Mouse (Mus musculus) hindbrain, embryonic 12.5 days (tissue): ENCODE data around the gene Gnb4. TPM values are rescaled to one million over a fixed set of nuclear protein-coding genes. Genes with fewer than 3 reads are reported as not detected.
A peak's percentile ranks its signal among the peaks of the same experiment; 100 is the strongest.

Source experiments
- ATAC-seq: fragments of 200-750 bp; cut with Nextera tagmentation; 2 replicates; pipeline ENCODE4 v1.8.0; 2017; ENCODE audit warnings: moderate TSS enrichment; ENCODE audit not compliant: low FRiP score
- H3K27ac ChIP-seq: fragments of 300-500 bp; sonication (generic); 2 replicates; pipeline ENCODE4 v1.5.1; 2016; ENCODE audit warnings: mild to moderate bottlenecking
- H3K27me3 ChIP-seq: fragments of 300-500 bp; sonication (generic); 2 replicates; pipeline ENCODE4 v1.6.1; 2016; ENCODE audit warnings: mild to moderate bottlenecking
- H3K36me3 ChIP-seq: fragments of 300-500 bp; sonication (generic); 2 replicates; pipeline ENCODE4 v1.6.1; 2016; ENCODE audit warnings: mild to moderate bottlenecking
- H3K4me1 ChIP-seq: fragments of 300-500 bp; sonication (generic); 2 replicates; pipeline ENCODE4 v1.6.1; 2016
- H3K4me2 ChIP-seq: fragments of 300-500 bp; sonication (generic); replicated peaks from 2 replicates; pipeline ENCODE4 v1.6.1; 2016; ENCODE audit warnings: mild to moderate bottlenecking
- H3K4me3 ChIP-seq: fragments of 300-500 bp; sonication (generic); 2 replicates; pipeline ENCODE4 v1.5.1; 2016; ENCODE audit warnings: mild to moderate bottlenecking
- H3K9ac ChIP-seq: fragments of 300-500 bp; sonication (generic); 2 replicates; pipeline ENCODE4 v1.6.1; 2016; ENCODE audit warnings: mild to moderate bottlenecking, moderate library complexity
- H3K9me3 ChIP-seq: fragments of 300-500 bp; sonication (generic); replicated peaks from 2 replicates; pipeline ENCODE4 v1.6.1; 2016; ENCODE audit warnings: mild to moderate bottlenecking
- WGBS: fragments of 180-500 bp; shearing (Covaris S2); methylation state at CpG from one replicate; pipeline ENCODE4 v1.1.7; 2016; 5-methylcytosine and 5-hydroxymethylcytosine counted together
- polyA plus RNA-seq: library from polyadenylated mRNA; unstranded; fragments of >200 nt; fragmentation: Nextera tagmentation; extraction: Ambion mirVana; gene quantifications from 2 replicates; pipeline ENCODE4 v1.2.1, GENCODE M21; 2016

The Gnb4 gene
- polyA plus RNA-seq, 1 experiment from 2014 or later, result 55.0 TPM

- Histone ChIP-seq H3K4me3 (no peak overlapping the region), H3K4me2 (no peak overlapping the region), H3K4me1 (no peaks in the 10 kb centered on the region), H3K27ac (no peak overlapping the region), H3K27me3 (no peaks in the 10 kb centered on the region), H3K9ac (no peak overlapping the region), H3K36me3 (no peaks in the 10 kb centered on the region), H3K9me3 (no peaks in the 10 kb centered on the region)
- 79% methylated on average over 2 of the region's 2 CpGs for WGBS
- no peak for ATAC-seq
Measured at GRCm38 (mm10) chr3:32644751-32645150, 28.4 kb upstream of the Gnb4 start.

GRCm38 (mm10) chr3:32642116-32642515, 25.7 kb upstream of the Gnb4 start:
- ATAC-seq, result no peak
- Histone ChIP-seq H3K27me3 (no peaks in the 10 kb centered on the region), H3K4me2 (no peak overlapping the region), H3K36me3 (no peaks in the 10 kb centered on the region), H3K27ac (no peak overlapping the region), H3K9ac (no peak overlapping the region), H3K9me3 (no peaks in the 10 kb centered on the region), H3K4me3 (no peak overlapping the region), H3K4me1 (no peaks in the 10 kb centered on the region)
- WGBS, result 85% methylated on average over 6 of the region's 6 CpGs

GRCm38 (mm10) chr3:32638240-32638639, 21.9 kb upstream of the Gnb4 start:
- Histone ChIP-seq H3K27me3 (no peaks in the 10 kb centered on the region), H3K9ac (no peak overlapping the region), H3K4me2 (no peak overlapping the region), H3K4me1 (no peaks in the 10 kb centered on the region), H3K36me3 (no peaks in the 10 kb centered on the region), H3K27ac (no peak overlapping the region), H3K4me3 (no peak overlapping the region), H3K9me3 (no peaks in the 10 kb centered on the region)
- ATAC-seq, result no peak
- 60% methylated on average over 8 of the region's 8 CpGs for WGBS

- 81% methylated on average over 5 of the region's 5 CpGs for WGBS
- ATAC-seq, result no peak
- Histone ChIP-seq H3K4me2 (no peak overlapping the region), H3K4me3 (no peak overlapping the region), H3K4me1 (no peaks in the 10 kb centered on the region), H3K36me3 (no peaks in the 10 kb centered on the region), H3K9ac (no peak overlapping the region), H3K9me3 (no peaks in the 10 kb centered on the region), H3K27ac (no peak overlapping the region), H3K27me3 (no peaks in the 10 kb centered on the region)
Measured at GRCm38 (mm10) chr3:32632760-32633264, 16.4 kb upstream of the Gnb4 start.

- Histone ChIP-seq H3K9me3 (no peaks in the 10 kb centered on the region), H3K4me2 (no peak overlapping the region), H3K9ac (no peak overlapping the region), H3K27me3 (no peaks in the 10 kb centered on the region), H3K36me3 (no peaks in the 10 kb centered on the region), H3K4me1 (no peaks in the 10 kb centered on the region), H3K27ac (no peak overlapping the region), H3K4me3 (no peak overlapping the region)
- ATAC-seq, result no peak
- 70% methylated on average over 4 of the region's 4 CpGs for WGBS
Measured at GRCm38 (mm10) chr3:32630210-32630609, 13.8 kb upstream of the Gnb4 start.

- no peak overlapping the region for H3K9ac ChIP-seq
- no peaks in the 10 kb centered on the region for H3K9me3 ChIP-seq
- no peak overlapping the region for H3K4me2 ChIP-seq
- no peaks in the 10 kb centered on the region for H3K27me3 ChIP-seq
- ATAC-seq, result no peak
- no peaks in the 10 kb centered on the region for H3K36me3 ChIP-seq
- no peaks in the 10 kb centered on the region for H3K4me1 ChIP-seq
- H3K27ac ChIP-seq, result no peak overlapping the region
- H3K4me3 ChIP-seq, result no peak overlapping the region
- 80% methylated on average over 7 of the region's 7 CpGs for WGBS
Measured at GRCm38 (mm10) chr3:32628141-32628540, 11.8 kb upstream of the Gnb4 start.

GRCm38 (mm10) chr3:32622106-32622505, 5.7 kb upstream of the Gnb4 start:
- H3K27me3 ChIP-seq, result no peaks in the 10 kb centered on the region; the same call in 1 of the 2 replicates
- no peak for ATAC-seq
- H3K4me2 ChIP-seq, result no peak overlapping the region
- peaks cover 3% of the 10 kb centered on the region; the same call in 1 of the 2 replicates for H3K4me1 ChIP-seq
- H3K4me3 ChIP-seq, result no peak overlapping the region
- H3K9me3 ChIP-seq, result no peaks in the 10 kb centered on the region
- no peaks in the 10 kb centered on the region for H3K36me3 ChIP-seq
- 97% methylated on average over 3 of the region's 3 CpGs for WGBS
- H3K9ac ChIP-seq, result no peak overlapping the region
- no peak overlapping the region for H3K27ac ChIP-seq

- H3K27me3 ChIP-seq, result no peaks in the 10 kb centered on the region; the same call in 1 of the 2 replicates
- H3K36me3 ChIP-seq, result no peaks in the 10 kb centered on the region
- no peaks in the 10 kb centered on the region for H3K9me3 ChIP-seq
- peaks cover 3% of the 10 kb centered on the region; the same call in 1 of the 2 replicates for H3K4me1 ChIP-seq
- no peak overlapping the region for H3K4me3 ChIP-seq
- H3K9ac ChIP-seq, result no peak overlapping the region
- H3K4me2 ChIP-seq, result no peak overlapping the region
- no peak overlapping the region for H3K27ac ChIP-seq
- 100% methylated on average over 1 of the region's 1 CpGs for WGBS
- no peak for ATAC-seq
Measured at GRCm38 (mm10) chr3:32621658-32622057, 5.3 kb upstream of the Gnb4 start.

- H3K9ac ChIP-seq, result peak overlapping the region; percentile 75
- ATAC-seq, result peak; percentile 30
- no peaks in the 10 kb centered on the region; the same call in 1 of the 2 replicates for H3K27me3 ChIP-seq
- H3K4me3 ChIP-seq, result peak overlapping the region; percentile 78
- WGBS, result 22% methylated on average over 16 of the region's 16 CpGs
- peak overlapping the region; percentile 53 for H3K4me2 ChIP-seq
- no peaks in the 10 kb centered on the region for H3K36me3 ChIP-seq
- H3K4me1 ChIP-seq, result peaks cover 3% of the 10 kb centered on the region; the same call in 1 of the 2 replicates
- H3K27ac ChIP-seq, result peak overlapping the region; percentile 72
- no peaks in the 10 kb centered on the region for H3K9me3 ChIP-seq
Measured at GRCm38 (mm10) chr3:32617053-32617642, 763 bp upstream of the Gnb4 start.

GRCm38 (mm10) chr3:32616006-32616330, 417 bp downstream of the Gnb4 start:
- Histone ChIP-seq H3K9ac (peak overlapping the region; percentile 75), H3K27me3 (no peaks in the 10 kb centered on the region; the same call in 1 of the 2 replicates), H3K36me3 (no peaks in the 10 kb centered on the region), H3K4me2 (peak overlapping the region; percentile 53), H3K9me3 (no peaks in the 10 kb centered on the region), H3K4me3 (peak overlapping the region; percentile 78), H3K27ac (0 out of 2 replicates have a peak overlapping the region, but pooled peaks have one; percentile 72), H3K4me1 (peaks cover 3% of the 10 kb centered on the region; the same call in 1 of the 2 replicates)
- ATAC-seq, result no peak
- 11% methylated on average over 13 of the region's 14 CpGs for whole genome bisulfite sequencing

- H3K4me2 ChIP-seq, result peak overlapping the region; percentile 53
- no peaks in the 10 kb centered on the region; the same call in 1 of the 2 replicates for H3K27me3 ChIP-seq
- no peak for ATAC-seq
- H3K4me1 ChIP-seq, result peaks cover 3% of the 10 kb centered on the region; the same call in 1 of the 2 replicates
- H3K36me3 ChIP-seq, result no peaks in the 10 kb centered on the region
- H3K9me3 ChIP-seq, result no peaks in the 10 kb centered on the region
- no peak overlapping the region for H3K27ac ChIP-seq
- WGBS, result 83% methylated on average over 5 of the region's 5 CpGs
- H3K9ac ChIP-seq, result no peak overlapping the region
- H3K4me3 ChIP-seq, result peak overlapping the region; percentile 78; the same call in 1 of the 2 replicates
Measured at GRCm38 (mm10) chr3:32615376-32615775, 1.0 kb downstream of the Gnb4 start.

GRCm38 (mm10) chr3:32614786-32615185, 1.6 kb downstream of the Gnb4 start:
- ATAC-seq, result no peak
- Histone ChIP-seq H3K4me2 (peak overlapping the region; percentile 20; the same call in 1 of the 2 replicates), H3K4me1 (peaks cover 3% of the 10 kb centered on the region; the same call in 1 of the 2 replicates), H3K36me3 (no peaks in the 10 kb centered on the region), H3K27me3 (no peaks in the 10 kb centered on the region; the same call in 1 of the 2 replicates), H3K9ac (no peak overlapping the region), H3K27ac (no peak overlapping the region), H3K4me3 (no peak overlapping the region), H3K9me3 (no peaks in the 10 kb centered on the region)
- WGBS, result 85% methylated on average over 2 of the region's 2 CpGs

- ATAC-seq, result no peak
Measured at GRCm38 (mm10) chr3:32611606-32612170, 4.7 kb downstream of the Gnb4 start.

More at GRCm38 (mm10) chr3:32611606-32612170, 4.7 kb downstream of the Gnb4 start:
- H3K27ac ChIP-seq, result no peak overlapping the region
- H3K4me3 ChIP-seq, result no peak overlapping the region
- no peak overlapping the region for H3K9ac ChIP-seq
- H3K4me1 ChIP-seq, result no peaks in the 10 kb centered on the region
- 84% methylated on average over 11 of the region's 11 CpGs for WGBS
- no peaks in the 10 kb centered on the region for H3K9me3 ChIP-seq
- no peaks in the 10 kb centered on the region for H3K27me3 ChIP-seq
- no peaks in the 10 kb centered on the region for H3K36me3 ChIP-seq
- no peak overlapping the region for H3K4me2 ChIP-seq
